Mouse (Mus musculus) kidney, adult 2 months (tissue): ENCODE results near the gene Gad2.

Experiments
- CTCF ChIP-seq: fragments of 200-500 bp; conservative IDR thresholded peaks from 2 replicates; pipeline ENCODE4 v1.5.1; 2011; ENCODE audit warnings: low read depth, mild to moderate bottlenecking, control low read depth, low read length, moderate library complexity, mixed read lengths; ENCODE audit not compliant: insufficient read depth, insufficient read length
- POLR2A ChIP-seq: fragments of 200-500 bp; IDR thresholded peaks from one replicate; pipeline ENCODE4 v1.6.1; 2011; ENCODE audit warnings: low read depth, low read length, control low read depth

- TF ChIP-seq CTCF (no peak), POLR2A (no peak)
Measured at GRCm38 (mm10) chr2:22624188-22624975, 2.4 kb downstream of the Gad2 start.
